Mouse (Mus musculus) adrenal gland, adult 18-20 months (tissue): Measurements from ENCODE around the gene Fbxl17. TPM values are rescaled to one million over a fixed set of nuclear protein-coding genes. Genes with fewer than 3 reads are reported as not detected.

Source experiments
- DNase-seq, 2 experiments: peaks; one replicate each; pipeline ENCODE4 v3.0.0; 2021 to 2022; ENCODE audit warnings: low spot score in 2 of 2
- total RNA-seq, 2 experiments: library from RNA; stranded (reverse); gene quantifications; 1 replicate in 1 of 2; 2 replicates in 1 of 2; pipeline ENCODE4 v1.2.3; 2021

Gene Fbxl17
- total RNA-seq, 2 experiments from 2014 or later, result 30.0 to 31.2 TPM

DNA sequence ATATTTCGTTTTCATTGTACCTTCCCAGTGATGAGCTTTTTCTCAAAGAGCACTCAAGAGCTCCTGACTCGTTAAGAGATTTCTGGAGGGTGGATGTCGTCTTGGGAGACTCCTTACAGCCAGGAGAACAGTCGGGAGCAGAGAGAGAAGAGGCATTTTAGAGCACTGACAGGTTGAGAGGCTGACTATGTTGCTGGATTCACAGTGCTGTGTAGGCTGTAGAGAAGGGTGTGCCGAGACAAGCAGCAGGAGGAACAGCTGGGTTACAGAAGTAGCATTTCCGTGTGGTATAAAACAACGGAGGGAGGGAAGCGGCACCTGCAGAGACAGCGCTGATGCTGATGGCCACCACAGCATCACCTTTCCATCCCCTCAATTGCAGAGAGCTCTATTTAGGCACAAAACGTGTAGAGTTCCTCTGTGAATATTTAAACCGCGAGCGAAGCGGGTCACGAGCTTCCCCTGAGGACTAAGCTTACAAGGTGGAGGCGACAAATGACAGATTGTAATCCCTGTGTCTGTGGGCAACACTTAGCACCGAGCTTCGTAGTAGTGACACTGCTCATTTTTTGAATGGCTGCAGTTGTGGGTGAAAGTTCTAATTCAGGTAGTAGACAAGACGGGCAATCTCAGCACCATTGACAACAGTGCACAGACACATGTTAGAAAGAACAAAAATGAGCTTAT lies 385.3 kb downstream of the Fbxl17 start:
- DNase-seq, result no peak

GRCm38 (mm10) chr17:63112826-63113225 lies 387.0 kb downstream of the Fbxl17 start:
- DNase-seq, result no peak

- DNase-seq, result no peak
Observed at GRCm38 (mm10) chr17:63110994-63111393, 388.8 kb downstream of the Fbxl17 start.

DNA sequence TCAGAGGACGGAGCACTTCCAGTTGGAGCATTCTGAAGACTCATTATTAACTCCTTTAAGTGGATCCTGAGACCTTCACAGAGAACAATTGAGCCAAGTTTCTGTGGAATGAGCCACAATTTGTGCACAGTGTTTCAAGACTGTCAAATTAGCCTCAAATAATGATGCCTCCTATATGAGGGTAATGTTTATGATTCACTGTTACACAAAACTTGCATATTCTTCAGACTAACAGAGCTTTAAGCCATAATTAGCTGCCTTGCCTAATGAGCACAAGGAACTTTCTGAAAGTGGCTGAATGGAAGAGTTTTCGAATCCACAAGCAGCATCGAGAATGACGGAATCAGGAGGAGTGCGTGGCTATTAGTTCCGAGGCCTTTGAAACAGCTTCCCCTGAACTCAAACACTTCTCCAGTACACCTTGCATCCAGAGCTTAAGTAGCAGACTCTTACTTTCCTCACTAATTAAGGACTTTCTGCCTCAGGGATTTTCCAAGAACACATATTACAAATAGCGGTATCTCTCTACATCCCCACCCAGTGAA lies 389.5 kb downstream of the Fbxl17 start:
- no peak for DNase-seq

GRCm38 (mm10) chr17:63108035-63108434 lies 391.8 kb downstream of the Fbxl17 start:
- no peak for DNase-seq

GRCm38 (mm10) chr17:63107515-63107914 lies 392.3 kb downstream of the Fbxl17 start:
- DNase-seq, result no peak

- no peak for DNase-seq
Observed at GRCm38 (mm10) chr17:63095553-63095952, 404.3 kb downstream of the Fbxl17 start.

- DNase-seq, result no peak
Observed at GRCm38 (mm10) chr17:63095017-63095416, 404.8 kb downstream of the Fbxl17 start.

GRCm38 (mm10) chr17:63093184-63093583 lies 406.6 kb downstream of the Fbxl17 start:
- DNase-seq, result no peak

- no peak for DNase-seq
Observed at GRCm38 (mm10) chr17:63092774-63093173, 407.0 kb downstream of the Fbxl17 start.

DNA sequence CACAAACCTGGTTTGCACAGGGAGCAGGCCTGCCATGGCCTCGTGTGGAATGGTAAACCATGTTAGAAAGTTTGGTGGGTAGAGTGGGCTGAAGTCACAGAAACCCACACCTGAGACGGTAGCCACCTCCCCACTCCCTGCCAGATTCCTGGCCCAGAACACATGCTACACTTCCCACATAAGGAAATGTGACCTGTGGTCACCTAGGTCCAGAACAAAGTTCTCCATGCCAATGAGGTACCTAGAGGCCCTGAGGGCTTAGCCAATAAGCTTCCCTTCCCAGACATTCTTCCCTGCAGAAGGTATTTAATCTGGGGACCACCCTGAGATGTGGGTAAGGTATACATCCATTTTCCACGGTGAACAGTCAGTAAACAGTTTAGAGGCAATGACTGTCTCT lies 409.7 kb downstream of the Fbxl17 start:
- no peak for DNase-seq

DNA sequence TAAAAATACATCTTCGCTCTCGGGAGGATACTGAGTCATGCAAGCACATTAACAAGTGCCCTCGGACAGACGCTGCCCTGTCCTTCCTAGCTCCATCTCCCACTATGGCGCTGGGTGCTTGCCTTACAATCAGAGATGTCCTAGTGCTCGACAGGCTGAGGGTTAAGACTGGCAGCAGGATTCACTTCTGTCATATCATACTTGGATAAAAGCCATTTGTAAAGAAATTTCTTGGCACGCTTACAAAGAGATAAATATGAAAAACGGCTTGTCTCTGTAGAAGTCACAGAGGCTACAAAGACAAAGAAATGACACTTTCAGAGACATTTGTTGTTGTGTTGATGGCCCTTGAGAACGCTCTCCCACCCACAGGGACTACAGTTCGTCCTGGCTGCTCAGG lies 412.6 kb downstream of the Fbxl17 start:
- DNase-seq, result no peak

DNA sequence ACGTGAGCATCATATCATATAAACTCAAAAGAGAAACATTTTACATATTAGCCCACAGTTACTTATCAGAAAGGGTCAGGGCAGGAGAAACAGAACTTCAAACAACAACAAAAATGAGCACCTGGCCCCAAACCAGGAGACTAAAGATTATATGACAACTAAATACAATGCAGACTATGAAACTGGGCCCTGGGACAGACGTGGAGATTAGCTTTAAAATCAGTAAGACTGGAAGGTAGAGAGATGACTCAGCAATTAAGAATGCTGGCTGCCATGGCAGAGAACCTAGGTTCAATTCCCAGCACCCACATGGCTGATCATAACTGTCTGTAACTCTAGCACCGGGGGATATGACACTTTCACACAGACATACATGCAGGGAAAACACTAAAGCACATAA lies 413.3 kb downstream of the Fbxl17 start:
- no peak for DNase-seq

- no peak for DNase-seq
Observed at GRCm38 (mm10) chr17:63085227-63085626, 414.6 kb downstream of the Fbxl17 start.

GRCm38 (mm10) chr17:63079087-63079486 lies 420.7 kb downstream of the Fbxl17 start:
- no peak for DNase-seq

- no peak for DNase-seq
Observed at GRCm38 (mm10) chr17:63077509-63077908, 422.3 kb downstream of the Fbxl17 start.

DNA sequence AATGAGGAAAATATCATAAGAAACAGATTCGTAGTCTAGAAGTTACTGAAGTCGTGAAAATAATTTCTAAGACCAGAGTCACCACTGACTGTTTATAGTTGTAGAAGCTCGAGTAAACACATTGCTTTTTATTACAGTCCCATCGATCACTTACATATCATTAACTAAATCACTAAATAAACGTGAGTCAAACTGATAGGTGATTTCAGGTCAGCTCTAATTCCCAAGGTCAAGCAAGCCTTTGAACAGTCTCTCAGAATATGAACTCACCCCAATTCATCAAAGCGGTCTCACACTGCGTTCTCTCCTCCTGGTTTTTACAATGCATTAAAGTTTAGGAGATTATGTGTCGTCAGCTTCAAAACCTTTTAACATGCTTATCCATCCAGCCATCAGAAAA lies 423.2 kb downstream of the Fbxl17 start:
- DNase-seq, result no peak

- DNase-seq, result no peak
Observed at GRCm38 (mm10) chr17:63076037-63076426, 423.8 kb downstream of the Fbxl17 start.

DNA sequence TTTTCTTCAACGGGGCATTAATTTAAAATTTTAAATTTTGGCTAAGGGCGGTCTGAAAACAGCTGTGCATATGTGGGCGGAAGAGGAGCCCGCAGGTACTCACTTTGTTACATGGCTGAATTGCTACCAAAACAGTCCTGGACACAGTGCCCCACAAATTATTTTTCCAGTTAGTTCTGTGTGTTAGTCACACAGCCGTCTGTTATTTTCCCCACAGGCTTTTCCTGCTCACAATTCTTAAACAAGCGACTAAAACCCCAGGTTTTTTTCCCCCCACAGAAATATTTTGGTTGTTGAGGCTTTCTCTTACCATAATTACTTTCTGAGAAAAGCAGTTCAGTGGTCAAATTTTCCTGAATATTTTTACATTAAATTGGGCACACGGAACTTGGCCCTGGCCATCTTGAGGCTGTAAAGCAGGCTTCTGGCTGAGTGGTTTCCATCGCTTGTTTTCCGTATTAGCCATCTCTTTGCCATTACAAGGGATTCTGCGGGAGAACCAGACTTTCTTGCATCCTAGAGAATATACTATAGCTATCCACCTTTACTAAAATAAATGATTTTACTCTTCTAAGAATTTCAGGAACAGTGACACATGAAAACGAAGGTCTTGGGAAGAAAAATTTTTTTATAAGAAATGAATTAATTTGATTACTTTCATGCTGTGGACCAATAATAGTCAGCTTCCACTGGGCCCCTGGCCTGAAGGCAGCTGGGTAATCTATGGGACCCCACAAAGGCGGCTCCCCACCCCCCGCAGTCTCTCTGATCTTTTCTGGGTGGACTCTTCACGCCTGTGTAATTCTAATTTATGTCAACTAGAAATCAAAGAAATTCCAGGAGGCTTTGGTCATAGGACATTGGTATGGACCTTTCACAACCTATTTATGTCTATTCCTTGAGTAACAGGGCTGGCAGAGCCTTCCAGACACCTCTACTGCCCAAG lies 424.5 kb downstream of the Fbxl17 start:
- no peak for DNase-seq

- DNase-seq, result no peak
Observed at GRCm38 (mm10) chr17:63073342-63073741, 426.5 kb downstream of the Fbxl17 start.

DNA sequence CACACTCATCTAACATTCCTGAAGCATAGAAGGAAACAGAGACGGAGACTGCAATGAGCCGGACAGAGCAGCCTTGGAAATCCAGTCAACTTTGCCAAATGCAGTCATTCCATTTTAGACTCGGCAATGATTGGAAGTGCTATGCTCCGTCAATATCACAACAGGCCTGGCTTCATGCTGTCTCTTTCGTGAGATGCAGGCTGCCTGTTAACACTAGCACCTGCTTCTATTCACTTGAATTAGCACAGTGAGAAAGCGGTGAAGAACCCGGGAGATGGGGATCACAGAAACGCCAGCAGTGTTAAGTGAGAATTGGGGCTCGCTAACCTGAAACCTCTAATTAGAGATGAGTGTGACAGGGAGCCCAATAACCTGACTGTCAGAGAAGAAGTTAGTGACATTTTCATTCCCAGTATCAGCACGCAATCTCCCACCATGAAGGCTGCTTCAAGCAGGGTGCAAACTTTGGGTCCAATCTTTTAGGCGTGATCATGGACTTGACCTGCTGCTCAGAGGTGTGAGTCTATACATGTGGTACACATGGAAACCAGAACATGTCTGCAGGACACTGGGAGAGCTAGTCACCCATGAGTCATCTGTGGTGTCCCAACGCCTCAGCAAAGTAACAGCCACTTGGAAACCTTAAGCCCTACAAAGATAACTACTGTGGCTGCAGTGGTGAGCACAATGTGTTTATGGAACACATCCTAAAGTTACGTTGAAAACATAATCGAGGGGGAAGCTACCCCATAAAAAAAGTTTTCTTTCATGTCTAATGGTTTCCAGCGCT lies 428.5 kb downstream of the Fbxl17 start:
- DNase-seq, result no peak
